Mouse (Mus musculus) thymus, postnatal 25 days (tissue): ENCODE data around the gene Cd55.
"Not testable (repeated sequence)": the region's sequence is repeated elsewhere in the genome, so short reads cannot be mapped to it uniquely, and the experiment has no call there.

Source experiments
- DNase-seq: peaks from one replicate; pipeline ENCODE4 v3.0.0; 2022

Cd55 gene

DNA sequence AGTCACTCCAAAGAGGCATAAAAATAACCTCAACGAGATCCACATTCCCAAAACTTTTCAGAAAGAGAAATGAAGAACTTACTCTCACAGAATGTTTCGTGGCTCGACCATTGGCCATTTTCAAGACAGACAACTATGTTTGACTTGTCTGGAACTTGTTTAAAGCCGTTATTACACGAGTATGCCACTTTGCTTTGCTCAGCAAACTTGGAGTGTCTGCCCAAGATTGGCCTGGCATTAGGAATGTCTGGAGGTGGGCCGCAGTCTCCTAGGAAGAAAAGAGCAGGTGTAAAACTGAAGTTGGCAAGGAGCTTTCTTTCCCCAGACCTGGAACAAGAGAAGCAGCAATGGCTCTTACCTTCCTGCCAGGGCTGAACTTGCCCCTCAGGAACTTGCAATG is 40.5 kb downstream of the Cd55 start:
- not testable (repeated sequence) for DNase-seq

DNA sequence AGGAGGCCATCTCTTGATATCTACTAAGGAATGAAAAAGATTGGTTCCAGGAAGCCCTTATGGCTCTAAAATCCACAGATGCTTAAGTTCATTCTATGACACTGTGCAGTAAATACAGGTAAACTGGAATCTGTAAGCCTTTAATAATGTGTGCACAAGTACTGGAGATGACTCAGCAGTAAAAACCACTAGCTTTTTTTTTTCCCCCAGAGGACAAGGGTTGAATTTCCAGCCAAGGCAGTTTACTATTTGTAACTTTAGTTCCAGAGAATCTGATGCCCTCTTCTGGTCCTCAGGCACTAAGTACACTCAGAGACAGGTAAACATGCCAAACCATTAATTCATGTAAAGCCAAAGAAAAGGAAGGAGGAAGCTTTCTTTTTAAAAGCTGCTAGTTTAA is 65.4 kb downstream of the Cd55 start:
- not testable (repeated sequence) for DNase-seq
